ENCODE assay signal across 9 mouse cellular contexts in the genomic region with DNA sequence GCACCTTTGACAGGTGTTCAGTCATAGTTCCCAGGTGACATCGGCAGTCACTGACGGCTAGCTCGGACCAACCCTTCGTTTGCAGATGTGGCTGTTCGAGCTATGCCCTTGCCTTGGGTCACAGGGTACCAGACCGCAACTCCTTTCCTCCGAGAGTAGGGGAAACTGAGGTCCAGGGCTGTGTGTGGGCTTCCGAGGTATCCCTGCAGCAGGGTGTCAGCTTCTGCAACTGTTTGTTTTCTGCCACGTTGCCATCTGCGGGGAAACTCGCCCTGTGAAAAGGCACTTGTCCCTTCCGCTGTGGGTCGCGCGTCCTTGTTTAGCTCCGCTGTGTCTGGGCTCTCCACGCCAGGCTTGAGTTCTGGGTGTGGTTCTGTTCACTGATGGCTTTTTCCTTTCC. TPM values are rescaled to one million over a fixed set of nuclear protein-coding genes. Genes with fewer than 3 reads are reported as not detected.
A peak's percentile ranks its signal among the peaks of the same experiment; 100 is the strongest.
DNase-seq lines count a peak whose midpoint lies in the region; ATAC-seq and TF ChIP-seq lines count a peak whose summit lies in the region.
"Had no signal": no experiment of that assay in that cellular context is flagged by ENCODE, and none has a peak within 500 bp of the region (broad histone marks: within the 10 kb centered on the region; RNA-seq: fewer than 3 reads in every experiment).

No protein-coding gene starts in this region.

- 7% methylated on average over 17 of the region's 17 CpGs for WGBS in heart, embryonic 11.5 days (ENCODE audit: insufficient replicate concordance)

- H3K4me3 ChIP-seq in ES-Bruce4 (ENCODE audit: low read depth, low read length) = peak overlapping the region; percentile 68
- peak overlapping the region; percentile 60 for H3K4me3 ChIP-seq in heart, embryonic 11.5 days (ENCODE audit: low read depth, low read length)

- no peak; the same call in 1 of the 2 replicates for ATAC-seq in heart, embryonic 11.5 days (replicated peaks; ENCODE audit: insufficient number of reproducible peaks, low FRiP score, low TSS enrichment)
- peak; percentile 10; the same call in 1 of the 2 replicates for ATAC-seq in megakaryocyte, adult 5-6 weeks (ENCODE audit: poor library complexity, severe bottlenecking)

- H3K4me2 ChIP-seq in heart, embryonic 11.5 days = peak overlapping the region; percentile 98

- H3K9me3 ChIP-seq in ES-Bruce4 (replicated peaks; ENCODE audit: control insufficient read depth, insufficient read depth, low read length, poor library complexity, severe bottlenecking) = no peaks in the 10 kb centered on the region
- H3K9me3 ChIP-seq in heart, embryonic 11.5 days (replicated peaks; ENCODE audit: control insufficient read depth, low read length) = no peaks in the 10 kb centered on the region

- no peak for TF ChIP-seq POLR2A in ES-Bruce4 (IDR thresholded peaks at IDR 0.05; ENCODE audit: insufficient read depth, low read length)

- TF ChIP-seq CTCF in ES-Bruce4 (IDR thresholded peaks at IDR 0.05; ENCODE audit: low read depth, low read length) = no peak

- DNase-seq in layer of hippocampus, adult 11-12 months (ENCODE audit: low spot score) = peak; percentile 32
- no peak for DNase-seq in layer of hippocampus, adult 9-10 months (ENCODE audit: low spot score)
- DNase-seq in cerebellum, adult 8-10 months = peak; percentile 45
- peak; percentile 53 for DNase-seq in kidney, postnatal 10 days
- no peak for DNase-seq in ovary, postnatal 36 days (ENCODE audit: low spot score)

- H3K36me3 ChIP-seq in ES-Bruce4 (ENCODE audit: control insufficient read depth, insufficient read depth, low read length, poor library complexity, severe bottlenecking) = no peaks in the 10 kb centered on the region
- H3K36me3 ChIP-seq in heart, embryonic 11.5 days (ENCODE audit: control insufficient read depth, insufficient read depth, low read length) = no peaks in the 10 kb centered on the region

- no peak overlapping the region for H3K27ac ChIP-seq in ES-Bruce4 (ENCODE audit: insufficient read depth, low read length)
- H3K27ac ChIP-seq in heart, embryonic 11.5 days (ENCODE audit: low read depth, low read length) = no peak overlapping the region

- no peak for TF ChIP-seq EP300 in ES-Bruce4 (IDR thresholded peaks at IDR 0.05; ENCODE audit: insufficient read depth, low read depth, low read length)

- H3K9ac ChIP-seq in ES-Bruce4 (ENCODE audit: low read depth, poor library complexity, severe bottlenecking) = peak overlapping the region; percentile 62
- peak overlapping the region; percentile 77 for H3K9ac ChIP-seq in heart, embryonic 11.5 days (ENCODE audit: low read depth, low read length)

- H3K4me1 ChIP-seq in ES-Bruce4 (ENCODE audit: control insufficient read depth, insufficient read depth, low read length) = no peaks in the 10 kb centered on the region
- no peaks in the 10 kb centered on the region for H3K4me1 ChIP-seq in heart, embryonic 11.5 days (ENCODE audit: control insufficient read depth, insufficient read depth, low read length)

- H3K27me3 ChIP-seq in ES-Bruce4 (ENCODE audit: control insufficient read depth, insufficient read depth, low read length, poor library complexity, severe bottlenecking) = no peaks in the 10 kb centered on the region
- no peaks in the 10 kb centered on the region for H3K27me3 ChIP-seq in heart, embryonic 11.5 days (ENCODE audit: control insufficient read depth, insufficient read depth, low read length)

RNA-seq across cellular contexts. Expression of a gene that starts 0.5 kb away (rescaled TPM):
- polyA plus RNA-seq in ES-Bruce4 (2011; ENCODE audit: insufficient read depth, insufficient read length, low read depth, missing spikeins) = 5.3 and 6.3 TPM in 2 replicates
- polyA plus RNA-seq in heart, embryonic 11.5 days (2014; fragmentation: Nextera tagmentation; extraction: Ambion mirVana) = 0.59 and 2.0 TPM in 2 replicates
- total RNA-seq in megakaryocyte, adult 5-6 weeks (2015) = 22.2 and 24.7 TPM in 2 replicates
- total RNA-seq in megakaryocyte, adult 5-6 weeks (2017) = 13.4 and 15.4 TPM in 2 replicates

RNA-seq across cellular contexts. Expression of a gene that starts 19.7 kb away (rescaled TPM):
- not detected in 2 replicates for polyA plus RNA-seq in ES-Bruce4 (2011; ENCODE audit: insufficient read depth, insufficient read length, low read depth, missing spikeins)
- 3.5 TPM in 2 replicates for polyA plus RNA-seq in heart, embryonic 11.5 days (2014; fragmentation: Nextera tagmentation; extraction: Ambion mirVana)
- total RNA-seq in megakaryocyte, adult 5-6 weeks (2015) = 0.21 and 0.25 TPM in 2 replicates
- 0.04 and 0.29 TPM in 2 replicates for total RNA-seq in megakaryocyte, adult 5-6 weeks (2017)

RNA-seq across cellular contexts. Expression of a gene that starts 53.1 kb away (rescaled TPM):
- not detected in 2 replicates for polyA plus RNA-seq in ES-Bruce4 (2011; ENCODE audit: insufficient read depth, insufficient read length, low read depth, missing spikeins)
- not detected in 2 replicates for polyA plus RNA-seq in heart, embryonic 11.5 days (2014; fragmentation: Nextera tagmentation; extraction: Ambion mirVana)
- 0.07 and 0.09 TPM in 2 replicates for total RNA-seq in megakaryocyte, adult 5-6 weeks (2015)
- not detected in 2 replicates for total RNA-seq in megakaryocyte, adult 5-6 weeks (2017)
- total RNA-seq: common myeloid progenitor, adult 5-6 weeks had no signal

Comparison
In these comparisons a context has a peak if more than half of its experiments do, and no peak if none do; other contexts are left out.
1. DNase-seq: peak in layer of hippocampus, adult 11-12 months (single experiment), cerebellum, adult 8-10 months (single experiment) and kidney, postnatal 10 days (single experiment); none in layer of hippocampus, adult 9-10 months (single experiment) and ovary, postnatal 36 days (single experiment).